ENCODE assay signal across 8 mouse cellular contexts in the genomic region with DNA sequence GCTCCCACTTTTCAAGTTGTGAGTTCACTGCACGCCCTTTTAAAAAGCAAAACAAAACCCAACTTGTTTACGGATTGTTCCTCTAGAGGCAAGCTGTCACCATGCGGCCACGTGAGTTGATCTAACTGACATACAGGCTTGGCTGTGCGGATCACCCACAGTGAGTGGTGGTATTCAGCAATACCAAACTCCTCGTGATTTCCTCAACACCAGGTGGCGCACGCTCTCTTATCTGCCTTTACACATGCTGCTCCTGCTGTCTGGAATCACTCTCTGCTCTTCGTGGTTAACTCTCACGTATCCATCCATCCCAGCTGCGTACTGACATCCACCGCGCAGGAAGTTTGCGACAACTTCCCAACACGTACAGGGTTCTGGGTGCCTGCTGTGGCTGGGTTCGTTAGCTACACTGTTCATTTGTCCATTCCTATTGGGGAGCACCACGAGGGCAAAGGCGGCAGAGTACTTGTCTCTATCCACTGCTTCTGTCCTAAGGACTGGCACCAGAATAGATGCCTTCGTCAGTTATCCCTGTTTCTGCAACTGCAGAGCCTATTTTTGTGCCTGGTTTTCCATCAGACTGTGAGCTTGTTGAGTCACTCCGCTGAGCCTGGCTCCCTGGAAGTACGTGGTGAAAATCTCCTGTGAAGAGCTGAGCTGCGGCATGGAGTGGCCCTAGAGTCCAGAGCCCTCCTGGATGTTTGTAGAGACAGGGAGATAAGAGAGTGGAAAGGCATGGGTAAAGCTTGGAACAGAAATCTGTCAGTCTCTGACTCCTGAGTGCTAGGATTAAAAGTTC. TPM values are rescaled to one million over a fixed set of nuclear protein-coding genes. Genes with fewer than 3 reads are reported as not detected.
DNase-seq lines count a peak whose midpoint lies in the region; ATAC-seq and TF ChIP-seq lines count a peak whose summit lies in the region.

No protein-coding gene starts in this region.

- WGBS in lung, embryonic 14.5 days: 14% methylated on average over 22 of the region's 22 CpGs
- 14% methylated on average over 22 of the region's 22 CpGs for WGBS in olfactory bulb, adult 2 months

- peak overlapping the region; percentile 18; the same call in 1 of the 2 replicates for H3K4me3 ChIP-seq in lung, embryonic 14.5 days (ENCODE audit: low read depth, low read length)
- H3K4me3 ChIP-seq in olfactory bulb, adult 2 months (ENCODE audit: insufficient read depth, low read depth, low read length): peak overlapping the region; percentile 36

- no peaks in the 10 kb centered on the region for H3K27me3 ChIP-seq in lung, embryonic 14.5 days (ENCODE audit: insufficient read depth, low read length)

- H3K9me3 ChIP-seq in lung, embryonic 14.5 days (ENCODE audit: low read depth, low read length): no peaks in the 10 kb centered on the region

- no peak overlapping the region for H3K27ac ChIP-seq in lung, embryonic 14.5 days (ENCODE audit: low read depth)
- H3K27ac ChIP-seq in olfactory bulb, adult 2 months (ENCODE audit: insufficient read depth, low read depth, low read length): no peak overlapping the region

- no peaks in the 10 kb centered on the region for H3K4me1 ChIP-seq in lung, embryonic 14.5 days (ENCODE audit: insufficient read depth)
- H3K4me1 ChIP-seq in olfactory bulb, adult 2 months (ENCODE audit: control insufficient read depth, insufficient read depth, low read length): peaks cover 2% of the 10 kb centered on the region; the same call in 1 of the 2 replicates

- TF ChIP-seq CTCF in lung, embryonic 14.5 days (IDR thresholded peaks at IDR 0.05; ENCODE audit: low read depth): peak; percentile 92
- peak; percentile 60; the same call in 1 of the 2 replicates for TF ChIP-seq CTCF in olfactory bulb, adult 2 months (IDR thresholded peaks at IDR 0.05; ENCODE audit: insufficient read depth, low read depth, low read length)

- peak; percentile 81 for DNase-seq in MN1 (ENCODE audit: low spot score)
- DNase-seq in cerebellum, adult 9-10 months: peak; percentile 94
- peak; percentile 85 to 92 for DNase-seq in layer of hippocampus, adult 8-10 months (ENCODE audit: low spot score in 2 of 2)
- DNase-seq in lung, embryonic 14.5 days: peak; percentile 95
- peak; percentile 75 to 84 for DNase-seq in thymus, adult 18-20 months

- no peaks in the 10 kb centered on the region for H3K36me3 ChIP-seq in lung, embryonic 14.5 days (ENCODE audit: insufficient read depth)

- peak overlapping the region; percentile 57 for H3K4me2 ChIP-seq in lung, embryonic 14.5 days

- H3K9ac ChIP-seq in lung, embryonic 14.5 days: peak overlapping the region; percentile 28; the same call in 1 of the 2 replicates

- ATAC-seq in frontal cortex, adult (ENCODE audit: low TSS enrichment): peak; percentile 73
- peak; percentile 87 to 90 for ATAC-seq in hematopoietic stem cell, adult 5-6 weeks (replicated peaks in 1 of 2; ENCODE audit: insufficient read depth in 1 of 2, low FRiP score in 2 of 2, low TSS enrichment in 1 of 2, low read depth in 1 of 2, poor library complexity in 2 of 2, severe bottlenecking in 2 of 2)
- ATAC-seq in lung, embryonic 14.5 days (ENCODE audit: insufficient read depth): peak; percentile 97

- no peak for TF ChIP-seq POLR2A in olfactory bulb, adult 2 months (IDR thresholded peaks at IDR 0.05; ENCODE audit: insufficient read depth, low read depth, low read length)

RNA-seq across cellular contexts. Expression of a gene that starts 23.8 kb away (rescaled TPM):
- total RNA-seq in hematopoietic stem cell, adult 5-6 weeks (2017): 1.6 and 3.1 TPM in 2 replicates
- total RNA-seq in layer of hippocampus, adult 8-10 months (2022): 10 to 100 TPM; 13.9 to 26.8 (median 18.1) TPM
- polyA plus RNA-seq in lung, embryonic 14.5 days (2014; fragmentation: Nextera tagmentation; extraction: Ambion mirVana): 3.5 and 3.8 TPM in 2 replicates
- polyA plus RNA-seq in olfactory bulb, adult 2 months (2012; ENCODE audit: insufficient read depth, insufficient read length, low replicate concordance, missing spikeins): not detected in 2 replicates

RNA-seq across cellular contexts. Expression of a gene that starts 29.3 kb away (rescaled TPM):
- total RNA-seq in hematopoietic stem cell, adult 5-6 weeks (2017): 40.1 and 44.0 TPM in 2 replicates
- total RNA-seq in layer of hippocampus, adult 8-10 months (2022): 10 to 100 TPM; 40.1 to 62.4 (median 51.7) TPM
- polyA plus RNA-seq in lung, embryonic 14.5 days (2014; fragmentation: Nextera tagmentation; extraction: Ambion mirVana): 31.6 and 34.4 TPM in 2 replicates
- polyA plus RNA-seq in olfactory bulb, adult 2 months (2012; ENCODE audit: insufficient read depth, insufficient read length, low replicate concordance, missing spikeins): not detected in 2 replicates

RNA-seq across cellular contexts. Expression of a gene that starts 37.0 kb away (rescaled TPM):
- total RNA-seq in hematopoietic stem cell, adult 5-6 weeks (2017): 93.2 and 104 TPM in 2 replicates
- total RNA-seq in layer of hippocampus, adult 8-10 months (2022): 10 to 100 TPM; 35.5 to 42.7 (median 36.9) TPM
- polyA plus RNA-seq in lung, embryonic 14.5 days (2014; fragmentation: Nextera tagmentation; extraction: Ambion mirVana): 174 and 176 TPM in 2 replicates
- polyA plus RNA-seq in olfactory bulb, adult 2 months (2012; ENCODE audit: insufficient read depth, insufficient read length, low replicate concordance, missing spikeins): not detected in 2 replicates

RNA-seq across cellular contexts. Expression of a gene that starts 43.6 kb away (rescaled TPM):
- 39.7 and 79.5 TPM in 2 replicates for total RNA-seq in hematopoietic stem cell, adult 5-6 weeks (2017)
- total RNA-seq in layer of hippocampus, adult 8-10 months (2022): 10 to 100 TPM; 19.7 to 22.4 (median 19.7) TPM
- polyA plus RNA-seq in lung, embryonic 14.5 days (2014; fragmentation: Nextera tagmentation; extraction: Ambion mirVana): 34.6 and 35.6 TPM in 2 replicates
- polyA plus RNA-seq in olfactory bulb, adult 2 months (2012; ENCODE audit: insufficient read depth, insufficient read length, low replicate concordance, missing spikeins): not detected in 2 replicates
